Mouse (Mus musculus) hindbrain, embryonic 16.5 days (tissue): ENCODE measurements around the gene Krtcap2. TPM values are rescaled to one million over a fixed set of nuclear protein-coding genes. Genes with fewer than 3 reads are reported as not detected.
A peak's percentile ranks its signal among the peaks of the same experiment; 100 is the strongest.

ENCODE experiments used
- ATAC-seq: fragments of 200-750 bp; cut with Nextera tagmentation; 2 replicates; pipeline ENCODE4 v1.8.0; 2017; ENCODE audit warnings: moderate TSS enrichment, moderate library complexity
- H3K27ac ChIP-seq: fragments of 300-500 bp; sonication (generic); 2 replicates; pipeline ENCODE4 v1.5.1; 2014; ENCODE audit warnings: low read depth, mild to moderate bottlenecking, control low read depth, low read length, moderate library complexity
- H3K27me3 ChIP-seq: fragments of 300-500 bp; sonication (generic); replicated peaks from 2 replicates; pipeline ENCODE4 v1.6.1; 2014; ENCODE audit warnings: low read length; ENCODE audit not compliant: control insufficient read depth, insufficient read depth
- H3K36me3 ChIP-seq: fragments of 300-500 bp; sonication (generic); 2 replicates; pipeline ENCODE4 v1.6.1; 2014; ENCODE audit warnings: mild to moderate bottlenecking, low read length, moderate library complexity, mixed read lengths; ENCODE audit not compliant: control insufficient read depth, insufficient read depth
- H3K4me1 ChIP-seq: fragments of 300-500 bp; sonication (generic); 2 replicates; pipeline ENCODE4 v1.6.1; 2014; ENCODE audit warnings: low read depth, low read length; ENCODE audit not compliant: control insufficient read depth, insufficient read depth
- H3K4me2 ChIP-seq: fragments of 300-500 bp; sonication (generic); 2 replicates; pipeline ENCODE4 v1.6.1; 2014; ENCODE audit warnings: mild to moderate bottlenecking, low read length, control low read depth, moderate library complexity
- H3K4me3 ChIP-seq: fragments of 300-500 bp; sonication (generic); 2 replicates; pipeline ENCODE4 v1.5.1; 2014; ENCODE audit warnings: mild to moderate bottlenecking, low read length, control low read depth, moderate library complexity
- H3K9ac ChIP-seq: fragments of 300-500 bp; sonication (generic); 2 replicates; pipeline ENCODE4 v1.6.1; 2014; ENCODE audit warnings: low read depth, mild to moderate bottlenecking, control low read depth, low read length, moderate library complexity
- H3K9me3 ChIP-seq: fragments of 300-500 bp; sonication (generic); 2 replicates; pipeline ENCODE4 v1.6.1; 2014; ENCODE audit warnings: mild to moderate bottlenecking, low read length, moderate library complexity; ENCODE audit not compliant: control insufficient read depth
- WGBS: fragments of 180-500 bp; shearing (Covaris S2); extraction: QIAGEN DNeasy Blood & Tissue Kit; methylation state at CpG from one replicate; pipeline ENCODE4 v1.1.7; 2014; 5-methylcytosine and 5-hydroxymethylcytosine counted together
- polyA plus RNA-seq: library from polyadenylated mRNA; unstranded; fragments of >200 nt; fragmentation: Nextera tagmentation; extraction: Ambion mirVana; gene quantifications from 2 replicates; pipeline ENCODE4 v1.2.1, GENCODE M21; 2015

The Krtcap2 gene
- polyA plus RNA-seq, 1 experiment from 2014 or later = 227 TPM

DNA sequence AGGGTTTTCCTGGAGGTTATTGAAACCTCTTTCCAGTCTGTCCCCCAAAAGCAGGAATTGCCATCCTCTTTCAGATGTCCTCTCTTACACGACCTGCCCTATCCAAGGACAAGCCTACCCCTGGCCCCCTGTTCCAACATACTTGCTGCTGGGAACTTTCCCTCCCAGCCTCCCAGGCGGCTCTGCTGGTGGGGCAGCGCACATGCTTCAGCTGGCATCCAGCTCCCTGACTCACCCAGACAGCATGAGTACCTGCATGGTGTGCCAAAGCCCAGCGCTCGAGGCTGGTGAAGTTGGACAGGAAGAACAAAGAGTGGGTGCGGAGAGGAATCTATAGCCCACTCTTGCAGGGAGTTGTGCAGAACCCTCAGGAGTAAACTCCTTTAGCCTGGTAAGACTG lies 25.1 kb downstream of the Krtcap2 start:
- 0 out of 2 replicates have a peak, but pooled peaks cover 3% of the 10 kb centered on the region for H3K36me3 ChIP-seq
- H3K9ac ChIP-seq = peak overlapping the region; percentile 73
- ATAC-seq = no peak
- peak overlapping the region; percentile 86 for H3K4me2 ChIP-seq
- peak overlapping the region; percentile 51 for H3K4me3 ChIP-seq
- no peaks in the 10 kb centered on the region for H3K27me3 ChIP-seq
- peaks cover 35% of the 10 kb centered on the region for H3K4me1 ChIP-seq
- 58% methylated on average over 6 of the region's 6 CpGs for WGBS
- peak overlapping the region; percentile 76 for H3K27ac ChIP-seq
- no peaks in the 10 kb centered on the region for H3K9me3 ChIP-seq

DNA sequence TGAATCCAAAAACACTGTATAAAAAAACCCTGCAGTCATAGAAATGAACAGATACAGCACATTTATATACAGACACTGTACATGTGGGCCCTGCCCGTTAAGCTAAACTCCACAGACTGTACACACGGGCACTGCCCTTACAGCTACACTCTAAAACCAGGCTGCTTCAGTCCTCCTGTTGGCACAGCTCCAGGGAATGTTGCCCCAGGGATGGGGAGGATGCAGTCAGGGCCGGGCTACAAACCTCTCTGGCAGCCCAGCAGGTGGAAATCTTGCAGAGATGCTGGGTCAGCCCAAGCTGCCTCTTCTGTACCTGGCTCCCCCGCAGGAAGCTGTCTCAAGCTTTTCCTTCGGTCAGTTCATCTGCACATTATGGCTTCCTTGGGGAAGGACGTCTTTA lies 26.0 kb downstream of the Krtcap2 start:
- H3K9ac ChIP-seq = 0 out of 2 replicates have a peak overlapping the region, but pooled peaks have one; percentile 22
- no peak for ATAC-seq

DNA sequence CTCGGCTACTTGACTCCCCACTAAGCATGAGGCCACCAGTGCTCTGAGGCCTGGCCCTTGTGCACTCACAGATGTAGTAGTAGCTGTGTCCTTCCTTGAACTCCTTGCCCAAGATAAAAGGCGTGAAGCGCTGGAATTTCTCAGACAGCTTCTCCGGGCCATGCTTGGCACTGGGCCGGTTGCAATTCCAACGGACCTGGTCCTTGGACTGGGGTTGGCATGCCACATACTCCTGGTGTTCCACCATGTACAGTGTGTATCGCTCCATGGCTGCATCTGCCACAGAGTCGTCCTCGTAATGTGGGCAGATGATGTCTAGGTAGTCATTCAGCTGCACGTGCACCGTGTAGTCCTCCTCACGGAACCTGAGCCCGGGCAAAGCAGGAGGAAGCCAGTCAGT lies 30.3 kb downstream of the Krtcap2 start:
- ATAC-seq = no peak
- H3K27me3 ChIP-seq = no peaks in the 10 kb centered on the region
- no peaks in the 10 kb centered on the region for H3K36me3 ChIP-seq
- no peak overlapping the region for H3K9ac ChIP-seq
- no peak overlapping the region for H3K4me3 ChIP-seq
- peaks cover 19% of the 10 kb centered on the region for H3K4me1 ChIP-seq
- no peaks in the 10 kb centered on the region for H3K9me3 ChIP-seq
- H3K27ac ChIP-seq = no peak overlapping the region
- WGBS = 94% methylated on average over 13 of the region's 13 CpGs
- H3K4me2 ChIP-seq = no peak overlapping the region

More for the DNA sequence above, 26.0 kb downstream of the Krtcap2 start:
- Histone ChIP-seq H3K27me3 (no peaks in the 10 kb centered on the region), H3K4me1 (peaks cover 31% of the 10 kb centered on the region), H3K4me3 (no peak overlapping the region), H3K27ac (no peak overlapping the region), H3K4me2 (no peak overlapping the region), H3K9me3 (no peaks in the 10 kb centered on the region), H3K36me3 (0 out of 2 replicates have a peak, but pooled peaks cover 3% of the 10 kb centered on the region)
- 55% methylated on average over 6 of the region's 6 CpGs for WGBS

DNA sequence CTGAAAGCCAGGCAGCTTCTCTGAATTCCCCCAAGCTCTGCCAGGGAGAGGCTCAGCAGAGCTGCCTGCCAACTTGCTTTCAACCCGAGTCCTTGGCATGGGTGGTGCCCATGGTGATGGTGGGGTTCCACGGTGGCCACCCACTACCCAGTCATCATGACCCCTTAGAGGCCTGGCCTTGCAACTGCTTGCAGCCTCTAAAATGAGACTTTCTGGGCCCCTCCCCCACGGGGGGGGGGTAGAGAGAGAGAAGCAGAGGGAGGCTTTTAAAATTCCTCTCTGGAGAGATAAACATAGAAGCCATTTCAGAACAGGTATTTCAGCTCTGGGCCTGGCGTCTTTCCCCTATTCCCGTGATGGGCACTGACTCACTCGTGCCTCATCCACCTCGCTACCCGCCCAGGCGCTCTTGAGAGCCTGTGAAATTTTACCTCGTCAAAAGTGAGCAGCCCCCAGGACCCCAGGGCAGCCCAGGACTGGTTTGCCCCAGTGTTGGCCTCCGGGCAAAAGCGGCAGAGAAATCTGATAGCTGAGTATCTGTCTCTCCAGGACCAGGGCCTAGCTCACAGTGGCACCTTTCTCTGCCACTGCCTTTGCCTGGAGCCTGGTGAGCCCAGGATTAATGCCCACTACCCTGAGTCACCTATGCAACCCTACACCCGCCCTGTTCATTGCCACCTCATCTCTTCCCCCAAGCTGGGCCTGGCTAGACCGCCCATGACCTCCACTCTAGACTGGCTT lies 31.7 kb downstream of the Krtcap2 start:
- Histone ChIP-seq H3K4me1 (peaks cover 28% of the 10 kb centered on the region), H3K27me3 (no peaks in the 10 kb centered on the region), H3K9ac (peak overlapping the region; percentile 14; the same call in 1 of the 2 replicates), H3K4me2 (peak overlapping the region; percentile 11; the same call in 1 of the 2 replicates), H3K9me3 (no peaks in the 10 kb centered on the region), H3K27ac (no peak overlapping the region), H3K4me3 (no peak overlapping the region), H3K36me3 (no peaks in the 10 kb centered on the region)
- WGBS = 62% methylated on average over 14 of the region's 14 CpGs
- no peak for ATAC-seq

DNA sequence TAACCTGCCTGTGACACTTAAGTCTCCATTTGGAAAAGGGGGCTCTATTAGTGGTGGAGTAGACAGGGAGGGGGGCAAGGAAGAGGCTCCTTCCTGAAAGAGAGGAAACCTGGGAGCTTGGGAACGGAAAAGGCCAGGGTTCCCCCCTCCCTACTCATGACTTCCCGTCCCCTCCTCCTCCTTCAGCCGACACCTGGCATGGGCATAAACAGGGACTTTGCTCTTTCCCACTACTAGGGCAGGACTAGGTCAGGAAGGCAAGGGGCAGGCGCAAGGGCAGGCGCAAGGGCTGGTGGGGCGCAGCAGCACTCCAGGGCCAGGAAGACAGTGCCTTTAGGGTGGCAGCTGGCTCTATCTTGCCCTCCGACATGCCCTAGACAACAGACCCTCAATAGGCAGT lies 32.3 kb downstream of the Krtcap2 start:
- peak overlapping the region; percentile 20; the same call in 1 of the 2 replicates for H3K4me2 ChIP-seq
- peak overlapping the region; percentile 4; the same call in 1 of the 2 replicates for H3K27ac ChIP-seq
- WGBS = 88% methylated on average over 7 of the region's 7 CpGs
- no peaks in the 10 kb centered on the region for H3K36me3 ChIP-seq
- H3K9ac ChIP-seq = no peak overlapping the region; the same call in 1 of the 2 replicates
- no peaks in the 10 kb centered on the region for H3K9me3 ChIP-seq
- H3K4me3 ChIP-seq = no peak overlapping the region
- H3K27me3 ChIP-seq = no peaks in the 10 kb centered on the region
- H3K4me1 ChIP-seq = peaks cover 28% of the 10 kb centered on the region
- no peak for ATAC-seq

DNA sequence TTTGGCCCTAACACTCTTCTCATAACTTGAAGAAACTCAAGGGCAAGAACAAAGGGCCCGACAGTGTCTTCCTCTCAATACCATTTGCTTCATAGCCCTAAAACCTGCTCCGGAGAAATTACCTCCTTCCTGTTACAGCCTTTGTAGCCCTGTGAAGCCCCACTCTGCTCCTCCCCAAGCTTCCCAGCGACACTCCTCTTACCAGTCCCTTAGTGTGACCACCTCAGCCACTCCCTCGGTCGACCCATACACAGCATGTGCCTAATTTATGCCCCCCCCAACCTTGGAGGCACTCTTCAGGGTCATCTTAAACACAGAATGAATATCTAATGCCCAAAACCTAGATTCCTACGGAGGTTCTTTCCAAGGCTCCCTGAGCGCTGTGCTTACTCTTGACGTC lies 32.9 kb downstream of the Krtcap2 start:
- 26% methylated on average over 8 of the region's 8 CpGs for WGBS
- ATAC-seq = no peak
- H3K4me3 ChIP-seq = peak overlapping the region; percentile 53
- H3K27ac ChIP-seq = peak overlapping the region; percentile 4; the same call in 1 of the 2 replicates
- H3K4me1 ChIP-seq = peaks cover 28% of the 10 kb centered on the region
- no peaks in the 10 kb centered on the region for H3K27me3 ChIP-seq
- H3K36me3 ChIP-seq = no peaks in the 10 kb centered on the region
- H3K4me2 ChIP-seq = peak overlapping the region; percentile 98
- H3K9ac ChIP-seq = peak overlapping the region; percentile 73; the same call in 1 of the 2 replicates
- H3K9me3 ChIP-seq = no peaks in the 10 kb centered on the region

DNA sequence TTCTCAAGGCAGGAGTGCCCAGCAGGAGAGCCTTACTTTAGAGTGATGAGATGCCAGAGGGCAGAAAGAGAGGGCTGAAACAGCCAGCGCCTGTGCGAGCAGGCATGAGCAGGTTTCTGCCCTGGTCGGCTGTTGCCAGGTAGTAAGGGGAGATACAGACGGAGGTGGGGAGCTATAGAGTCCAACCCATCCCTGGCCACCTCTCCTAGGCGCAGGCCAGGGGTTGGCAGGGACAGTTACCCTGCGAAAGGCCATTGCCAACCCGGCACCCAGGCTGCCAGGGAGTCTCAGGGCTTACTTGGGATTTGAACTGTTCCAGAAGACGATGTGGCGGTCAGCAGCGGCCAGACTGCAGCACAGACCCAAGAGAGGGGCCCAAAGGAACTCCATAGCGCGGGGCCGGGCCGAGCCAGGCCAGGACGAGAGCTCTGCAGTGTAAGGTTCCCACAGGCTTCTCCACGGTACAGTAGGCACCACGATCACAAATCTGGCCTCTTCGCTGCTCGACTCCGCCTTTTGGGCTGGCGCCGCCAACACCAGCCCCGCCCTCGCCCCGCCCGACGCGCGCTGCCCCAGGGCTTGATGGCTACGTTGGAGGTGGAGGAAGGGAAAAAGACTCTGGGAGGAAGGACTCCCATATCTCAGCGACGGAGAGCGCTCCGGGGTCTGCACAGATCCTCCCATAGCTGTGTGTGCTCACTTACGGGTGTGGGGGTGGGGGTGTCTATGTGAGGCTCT lies 33.6 kb downstream of the Krtcap2 start:
- H3K4me2 ChIP-seq = peak overlapping the region; percentile 98
- H3K4me3 ChIP-seq = peak overlapping the region; percentile 53
- WGBS = 1% methylated on average over 35 of the region's 35 CpGs
- no peaks in the 10 kb centered on the region for H3K36me3 ChIP-seq
- H3K9ac ChIP-seq = peak overlapping the region; percentile 73
- peak overlapping the region; percentile 50; the same call in 1 of the 2 replicates for H3K27ac ChIP-seq
- peaks cover 28% of the 10 kb centered on the region for H3K4me1 ChIP-seq
- H3K9me3 ChIP-seq = no peaks in the 10 kb centered on the region
- peak; percentile 72 for ATAC-seq
- no peaks in the 10 kb centered on the region for H3K27me3 ChIP-seq

DNA sequence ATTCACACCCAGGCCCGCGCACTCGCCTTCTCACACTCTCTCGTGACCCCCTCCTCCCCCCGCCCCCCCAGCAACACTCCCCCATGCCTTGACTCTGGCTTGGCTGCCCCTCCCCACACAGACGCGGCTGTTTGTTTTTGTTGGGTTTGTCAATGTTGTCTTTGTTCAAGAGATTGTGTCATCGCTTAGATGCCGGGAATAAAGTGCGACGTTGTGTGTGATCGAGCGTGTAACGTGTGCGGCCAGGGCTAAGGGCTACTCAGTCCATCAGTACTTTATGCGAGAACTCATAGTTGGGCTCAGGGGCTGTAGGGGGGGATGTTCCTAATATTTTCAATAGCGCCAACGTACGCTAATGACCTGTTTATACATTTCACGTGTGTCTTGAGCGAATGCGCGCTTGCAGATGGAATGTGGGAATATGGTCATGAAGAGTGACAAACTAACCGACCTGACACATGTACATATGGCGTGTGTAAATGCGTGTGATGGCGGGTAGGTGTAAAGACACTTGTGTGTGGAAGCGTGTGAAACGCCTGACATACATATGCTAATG lies 34.4 kb downstream of the Krtcap2 start:
- Histone ChIP-seq H3K4me1 (peaks cover 28% of the 10 kb centered on the region), H3K4me2 (peak overlapping the region; percentile 98), H3K36me3 (no peaks in the 10 kb centered on the region), H3K27ac (no peak overlapping the region; the same call in 1 of the 2 replicates), H3K4me3 (peak overlapping the region; percentile 53), H3K27me3 (no peaks in the 10 kb centered on the region), H3K9me3 (no peaks in the 10 kb centered on the region), H3K9ac (peak overlapping the region; percentile 73)
- peak; percentile 9 for ATAC-seq
- under 1% methylated on average over 29 of the region's 29 CpGs for WGBS
